Mouse (Mus musculus): Measurements from ENCODE around the gene Ppfia4.

The Ppfia4 gene

DNA sequence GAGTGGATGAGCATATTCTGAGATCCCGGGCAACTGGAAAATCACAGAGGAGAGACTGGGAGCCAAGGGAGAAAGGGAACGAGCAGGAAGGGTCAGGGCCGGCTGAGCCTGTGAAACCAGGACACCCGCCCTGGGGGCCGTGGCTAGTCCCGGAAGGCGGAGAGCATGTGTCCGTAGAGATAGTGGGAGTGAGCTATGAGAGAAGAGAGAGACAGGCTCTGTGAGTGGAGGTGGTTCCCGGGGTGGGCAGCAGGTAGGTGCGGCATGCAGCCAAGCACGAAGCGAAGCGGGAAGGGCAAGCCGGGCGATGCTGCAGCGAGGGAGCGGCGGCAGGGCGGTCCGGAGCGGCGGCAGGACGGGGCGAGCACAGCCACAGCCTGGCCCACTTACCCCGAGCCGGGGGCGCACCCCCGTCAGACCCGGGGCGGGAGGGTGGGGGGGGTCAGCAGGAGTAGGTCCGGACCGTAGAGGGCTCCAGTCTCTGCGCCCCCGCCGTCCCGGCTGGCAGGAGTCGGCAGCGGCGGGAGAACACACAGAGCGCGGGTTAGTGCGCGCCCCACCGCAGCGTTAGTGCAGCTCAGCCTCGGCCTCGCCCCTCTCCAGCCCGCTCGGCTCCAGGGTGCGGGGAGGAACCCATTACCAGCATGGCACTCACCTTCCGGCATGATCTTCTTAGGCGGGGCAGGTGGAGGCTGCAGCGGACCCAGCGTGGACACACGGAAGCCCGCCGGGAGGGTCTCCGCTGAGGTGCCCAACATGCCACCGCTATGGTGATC is 33.9 kb downstream of the Ppfia4 start:
- DNase-seq (ENCODE audit: low spot score): no peak

DNA sequence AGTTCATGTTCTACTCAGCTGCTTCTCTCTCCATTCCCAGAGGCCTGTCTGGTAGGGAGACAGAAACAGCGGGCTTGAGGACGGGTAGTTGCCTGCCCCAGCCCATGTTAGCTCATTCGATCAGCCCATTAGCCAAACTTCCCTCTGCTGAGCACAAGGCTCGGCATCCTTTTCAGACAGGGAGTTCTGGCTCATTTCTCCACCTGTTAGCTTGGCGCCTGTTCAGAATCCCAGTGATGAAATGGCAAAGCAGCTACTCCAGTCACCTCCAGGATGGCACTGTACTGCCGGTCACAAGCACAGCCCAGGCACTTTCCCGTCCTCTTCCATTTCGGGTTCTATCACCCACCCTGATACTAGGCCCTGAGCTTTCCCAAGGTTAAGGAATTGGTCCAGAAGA is 35.5 kb downstream of the Ppfia4 start:
- DNase-seq (ENCODE audit: low spot score): no peak

DNA sequence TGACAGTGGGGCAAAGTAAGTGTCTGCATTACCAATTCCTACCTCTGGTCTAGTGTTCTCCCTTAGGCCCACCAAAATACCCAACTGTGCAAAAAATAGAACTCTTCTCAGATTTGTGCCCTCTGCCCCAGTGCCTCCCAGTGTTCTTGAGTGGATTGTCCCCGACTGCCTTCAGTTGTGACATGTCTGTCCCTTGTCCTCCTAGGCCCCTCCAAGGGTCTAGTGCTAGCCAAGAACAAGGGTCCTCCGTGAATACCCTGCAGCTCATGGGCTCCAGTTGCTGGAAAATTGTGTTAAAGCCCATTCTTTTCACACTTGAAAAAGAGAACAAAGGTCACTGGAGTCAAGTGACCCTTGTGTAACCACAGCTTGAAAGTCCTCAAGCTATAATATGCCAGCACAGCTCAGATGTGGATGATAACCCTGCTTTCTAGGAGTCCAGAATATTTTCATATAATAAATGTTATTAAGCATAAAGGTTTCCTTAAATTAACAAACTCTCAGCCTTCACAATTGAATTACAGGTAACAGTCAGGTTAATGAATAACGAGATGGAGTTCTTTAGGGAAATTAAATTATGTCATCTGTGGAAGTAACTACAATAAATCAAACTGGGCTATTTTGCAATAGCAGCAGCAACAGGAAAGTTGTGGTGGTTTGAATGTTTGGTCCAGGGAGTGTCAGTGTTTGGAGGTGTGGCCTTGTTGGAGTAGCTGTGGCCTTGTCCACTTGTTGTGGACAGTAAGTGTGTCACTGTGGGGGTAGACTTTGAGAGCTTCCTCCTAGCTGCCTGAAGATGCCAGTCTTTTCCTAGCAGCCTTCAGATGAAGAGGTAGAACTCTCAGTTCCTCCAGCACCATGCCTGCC is 38.8 kb downstream of the Ppfia4 start:
- DNase-seq (ENCODE audit: low spot score): no peak

DNA sequence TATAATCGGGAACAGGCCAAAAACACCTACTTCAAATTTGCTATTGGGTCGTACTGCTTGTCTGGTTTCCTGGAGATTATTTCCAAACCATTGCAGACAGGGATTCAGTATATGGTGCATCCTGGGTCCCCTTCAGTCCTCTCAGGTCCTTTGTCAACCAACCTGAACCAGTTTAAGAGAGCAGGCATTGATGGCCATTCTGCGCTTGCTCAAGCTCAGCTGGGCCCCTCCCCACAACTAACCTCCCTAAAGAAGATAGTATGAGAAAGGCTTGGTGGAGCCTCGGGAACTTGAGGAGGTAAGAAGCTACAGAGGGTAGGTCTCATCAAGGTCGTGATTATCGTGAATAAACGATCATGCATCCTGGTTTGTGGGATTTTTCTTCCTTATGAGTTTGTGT is 39.5 kb downstream of the Ppfia4 start:
- DNase-seq (ENCODE audit: low spot score): no peak

DNA sequence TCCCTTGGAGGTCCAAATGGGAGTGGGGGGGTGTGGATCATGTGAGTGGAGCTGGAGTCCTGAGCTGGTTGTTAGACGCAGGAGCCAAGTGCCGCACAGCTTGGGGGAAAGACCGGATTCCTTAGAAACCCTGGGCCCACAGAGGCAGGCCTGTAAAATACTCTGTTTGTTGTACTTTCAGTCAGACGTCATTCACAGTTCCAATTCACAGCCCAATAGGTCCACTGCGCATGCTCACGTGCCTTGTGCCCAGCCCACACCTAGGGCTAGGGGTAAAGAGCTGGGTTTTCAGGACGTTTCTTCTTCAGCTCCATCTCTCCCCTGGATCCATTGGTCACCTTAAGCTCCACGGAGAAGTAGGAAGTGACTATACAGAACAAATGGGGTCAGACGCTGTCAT is 40.1 kb downstream of the Ppfia4 start:
- no peak for DNase-seq (ENCODE audit: low spot score)

DNA sequence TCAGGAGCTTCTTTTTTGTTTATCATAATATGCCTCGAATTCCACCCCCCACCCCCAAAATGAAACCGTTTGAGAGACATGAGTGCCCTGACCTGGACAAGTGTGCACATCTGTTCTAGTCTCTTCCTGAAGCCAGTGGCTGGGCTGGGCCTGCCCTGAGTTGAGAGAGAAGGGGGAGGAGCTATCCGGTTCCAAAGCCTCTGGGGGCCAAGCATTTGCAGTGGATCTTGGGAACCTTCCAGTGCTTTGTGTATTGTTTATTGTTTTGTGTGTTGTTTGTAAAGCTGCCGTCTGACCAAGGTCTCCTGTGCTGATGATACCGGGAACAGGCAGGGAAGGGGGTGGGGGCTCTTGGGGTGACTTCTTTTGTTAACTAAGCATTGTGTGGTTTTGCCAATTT is 40.7 kb downstream of the Ppfia4 start:
- DNase-seq (ENCODE audit: low spot score): no peak

GRCm38 (mm10) chr1:134291555-134291954 is 41.2 kb downstream of the Ppfia4 start:
- DNase-seq (ENCODE audit: low spot score): no peak

GRCm38 (mm10) chr1:134290909-134291308 is 41.8 kb downstream of the Ppfia4 start:
- no peak for DNase-seq (ENCODE audit: low spot score)

- DNase-seq (ENCODE audit: low spot score): no peak
Observed at GRCm38 (mm10) chr1:134290300-134290699, 42.4 kb downstream of the Ppfia4 start.

- no peak for DNase-seq (ENCODE audit: low spot score)
Observed at GRCm38 (mm10) chr1:134289598-134290099, 43.1 kb downstream of the Ppfia4 start, which contains the start of gene Myog. TSS of gene Myog (plus strand) at chr1:134289989.

DNA sequence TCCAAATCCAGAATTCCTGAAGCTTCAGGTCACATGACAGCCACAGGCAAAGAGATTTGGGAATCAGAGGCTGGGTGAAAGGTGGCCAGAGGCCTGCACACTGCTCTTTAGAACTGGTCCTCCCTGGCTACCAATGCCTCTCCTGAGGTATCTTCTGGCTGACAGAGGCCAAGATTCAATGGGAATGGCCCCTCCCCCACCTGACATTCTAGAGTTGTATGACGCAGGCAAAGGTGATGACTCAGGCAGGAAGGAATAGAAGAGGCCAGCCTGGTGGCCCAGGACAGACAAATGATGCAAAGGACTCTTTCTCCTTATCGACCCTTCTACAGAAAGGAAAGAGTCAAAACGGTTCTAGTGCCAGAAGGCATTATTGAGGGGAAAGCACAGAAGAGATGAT is 44.5 kb downstream of the Ppfia4 start:
- no peak for DNase-seq (ENCODE audit: low spot score)

GRCm38 (mm10) chr1:134285458-134286120 is 47.1 kb downstream of the Ppfia4 start:
- DNase-seq (ENCODE audit: low spot score): no peak

DNA sequence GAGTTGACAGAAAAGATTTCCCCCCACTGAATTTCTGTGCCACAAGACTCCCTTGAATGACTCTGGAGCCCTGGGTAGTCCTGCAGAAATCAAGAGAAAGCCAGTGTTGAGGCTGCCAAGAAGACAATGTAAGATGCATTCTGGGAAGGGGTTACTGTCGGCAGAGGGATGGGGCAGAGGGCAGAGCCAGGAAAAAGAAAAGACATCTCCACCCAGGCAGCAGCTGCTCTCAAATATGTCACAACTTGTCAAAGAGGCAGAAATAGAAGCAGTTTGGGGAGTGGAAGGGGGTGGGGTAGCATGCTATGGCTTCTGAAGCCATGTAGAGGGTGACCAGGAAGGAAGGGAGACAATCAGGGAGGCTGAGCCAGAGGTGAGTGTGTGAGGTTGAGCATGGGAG is 49.6 kb downstream of the Ppfia4 start:
- DNase-seq (ENCODE audit: low spot score): no peak

- DNase-seq (ENCODE audit: low spot score): no peak
Observed at GRCm38 (mm10) chr1:134282342-134282741, 50.4 kb downstream of the Ppfia4 start.

DNA sequence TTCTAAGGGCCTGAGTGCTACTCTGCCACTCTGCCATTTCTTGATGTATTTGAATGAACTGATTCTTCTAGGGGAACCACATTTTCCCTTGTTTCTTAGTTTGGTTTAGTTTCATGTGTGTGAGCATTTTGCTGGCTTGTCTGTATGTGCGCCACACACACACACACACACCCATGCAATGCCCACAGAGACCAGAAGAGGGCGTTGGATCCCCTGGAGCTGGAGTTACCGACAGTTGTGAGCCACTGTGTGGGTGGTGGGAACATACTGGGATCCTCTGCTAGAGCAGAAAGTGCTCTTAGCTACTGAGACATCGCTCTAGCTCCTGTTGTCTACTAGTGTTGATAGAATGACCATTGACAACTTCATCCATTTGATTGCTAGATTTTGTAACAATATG is 51.2 kb downstream of the Ppfia4 start:
- DNase-seq (ENCODE audit: low spot score): no peak

DNA sequence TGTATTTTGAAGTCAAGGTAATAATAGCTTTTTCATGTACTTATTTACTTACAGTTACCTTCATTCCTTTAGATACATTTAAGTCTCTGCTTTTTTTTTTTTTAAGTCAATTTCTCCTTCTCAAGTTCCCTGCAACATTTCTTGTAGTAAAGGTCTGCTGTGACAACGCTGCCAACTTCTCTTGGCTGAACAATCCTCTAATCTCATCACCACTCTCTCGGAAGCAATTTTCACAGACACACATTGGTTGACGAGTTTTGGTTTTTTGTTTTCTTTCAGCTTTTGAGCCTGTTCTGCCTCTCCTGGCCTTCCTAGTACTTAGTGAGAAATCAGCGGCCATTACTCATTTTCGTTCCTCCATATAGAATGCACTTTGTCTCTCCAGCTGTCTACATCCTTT is 52.6 kb downstream of the Ppfia4 start:
- DNase-seq (ENCODE audit: low spot score): no peak

DNA sequence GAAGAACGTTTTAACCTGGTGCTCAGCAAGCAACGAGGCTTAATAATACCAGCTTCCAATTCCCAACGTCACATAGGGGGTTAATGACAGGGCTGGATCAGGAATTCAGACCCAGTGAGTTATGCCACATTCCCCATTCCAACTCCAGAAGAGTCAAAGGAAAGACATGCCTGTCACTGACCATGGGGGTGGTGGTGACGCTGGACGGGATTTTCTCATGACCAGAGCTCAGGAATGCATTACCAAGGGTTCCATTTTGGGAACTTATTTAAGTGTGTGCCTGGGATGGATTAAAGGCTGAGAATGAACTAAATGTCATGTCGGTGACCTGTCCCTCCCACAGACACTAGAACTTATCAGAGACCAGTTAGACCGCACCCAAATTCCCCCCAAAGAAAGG is 55.9 kb downstream of the Ppfia4 start:
- no peak for DNase-seq (ENCODE audit: low spot score)

DNA sequence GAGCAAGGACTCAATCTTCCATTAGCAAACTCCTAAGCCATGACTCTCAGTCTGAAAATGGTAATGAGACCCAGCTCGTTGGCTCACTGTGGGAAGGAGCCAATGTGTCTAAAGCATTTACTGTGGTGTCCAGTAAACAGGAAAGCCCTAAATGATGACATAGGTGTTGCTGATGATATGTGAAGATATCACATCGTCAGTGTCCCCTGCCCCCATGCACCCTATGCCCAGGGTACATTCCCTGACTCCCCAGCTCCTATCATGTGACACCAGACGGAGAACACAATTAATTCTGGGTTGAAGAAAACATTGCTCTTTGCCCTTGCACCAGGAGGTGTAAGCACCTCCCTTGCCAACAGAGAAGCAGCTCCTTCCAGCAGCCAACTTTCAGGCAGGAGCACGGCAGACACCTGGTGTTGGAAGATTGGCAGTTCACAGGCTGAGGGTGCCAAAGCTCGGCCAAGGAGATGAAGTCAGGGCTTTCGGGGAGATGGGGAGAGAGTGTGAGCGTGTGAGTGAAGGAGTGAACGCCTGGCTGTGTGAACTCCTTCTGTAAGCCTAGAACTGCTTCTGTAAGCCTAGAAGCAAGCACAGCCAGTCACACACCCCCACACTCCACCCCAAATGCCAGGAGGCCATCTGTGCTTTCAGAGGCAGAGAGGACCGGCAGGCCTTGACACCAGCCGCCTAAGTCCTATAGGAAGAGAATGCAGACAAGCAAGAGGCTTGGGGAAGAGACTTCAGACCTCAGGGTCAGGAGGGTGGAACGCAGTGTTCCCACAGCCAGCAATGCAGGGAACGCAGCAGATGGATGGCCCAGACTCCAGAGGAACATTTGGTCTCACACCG is 56.9 kb downstream of the Ppfia4 start:
- no peak for DNase-seq (ENCODE audit: low spot score)

GRCm38 (mm10) chr1:134274483-134274920 is 58.2 kb downstream of the Ppfia4 start:
- no peak for DNase-seq (ENCODE audit: low spot score)

DNA sequence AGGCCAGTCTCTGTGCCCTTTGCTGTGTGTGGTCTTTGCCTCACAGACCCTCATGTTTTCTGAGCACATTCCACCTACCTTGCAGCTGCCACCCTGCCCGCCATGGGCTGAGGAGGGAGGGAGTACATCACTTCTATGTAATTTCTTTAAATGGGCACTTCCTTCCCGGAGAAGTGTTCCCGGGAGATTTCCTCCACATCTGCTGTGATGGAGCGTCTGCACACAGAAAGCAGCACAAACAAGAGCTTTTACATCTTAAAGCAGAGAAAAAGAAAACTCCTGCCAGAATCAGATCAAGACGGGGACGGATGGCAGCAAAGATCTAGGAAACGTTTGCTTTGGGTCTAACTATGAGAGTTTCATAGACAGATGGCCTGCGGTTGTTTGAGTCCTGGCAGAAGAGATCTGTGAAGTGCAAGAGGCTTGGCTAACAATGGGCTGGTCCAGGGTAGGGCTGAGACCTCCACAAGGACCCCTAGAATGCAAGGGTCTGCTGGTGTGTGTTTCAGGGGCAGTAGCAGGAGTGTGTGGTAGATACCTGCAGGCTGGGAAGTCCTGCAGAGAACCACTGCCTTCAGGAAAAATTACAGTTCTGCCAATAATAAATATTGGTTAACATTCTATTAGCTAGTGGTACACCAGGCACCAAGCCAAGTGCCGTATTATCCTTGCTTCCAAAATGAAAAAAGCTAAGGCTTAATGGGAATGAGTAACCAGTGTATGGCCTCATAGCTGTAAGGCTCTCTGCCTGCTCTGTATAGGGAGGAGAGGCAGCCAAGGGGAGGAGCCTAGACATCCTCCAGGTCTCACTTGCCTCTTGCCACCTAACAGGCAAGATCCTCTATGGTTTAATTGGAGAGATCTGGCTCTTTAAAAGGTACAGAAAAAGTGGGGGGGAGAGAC is 59.0 kb downstream of the Ppfia4 start:
- DNase-seq (ENCODE audit: low spot score): no peak

All from spleen, adult 12 weeks (tissue).